Mouse (Mus musculus) naive thymus-derived CD4-positive, alpha-beta T cell, adult 5 months (primary cell): ENCODE data around the gene Eif2a. TPM values are rescaled to one million over a fixed set of nuclear protein-coding genes. Genes with fewer than 3 reads are reported as not detected.

ENCODE experiments used
- polyA plus RNA-seq: library from polyadenylated mRNA; unstranded; fragments of 100-300 nt; shearing (Covaris generic); gene quantifications from one replicate; pipeline ENCODE4 v1.2.1, GENCODE M21; 2017

Eif2a gene
- 33.9 TPM for polyA plus RNA-seq

GRCm38 (mm10) chr3:58525652-58526407 is at the start of gene Eif2a, which contains the start of gene Serp1:
Gene Eif2a, plus strand, starts transcription at chr3:58525821.
Gene Serp1, minus strand, starts transcription at chr3:58525892.

GRCm38 (mm10) chr3:58576137-58577066 is 50.8 kb downstream of the Eif2a start, which contains the start of gene Selenot:
Gene Selenot, plus strand, starts transcription at chr3:58576636.

Other genes with a start within 250 kb of the Eif2a start
- gene Tsc22d2, start 111.1 kb upstream of the Eif2a start, polyA plus RNA-seq, result 90.1 TPM
- 150 TPM for gene Serp1, start 71 bp downstream of the Eif2a start, polyA plus RNA-seq
- 33.8 TPM for gene Selenot, start 50.8 kb downstream of the Eif2a start, polyA plus RNA-seq
- not detected for gene Erich6, start 111.4 kb downstream of the Eif2a start, polyA plus RNA-seq
- gene Siah2, start 166.6 kb downstream of the Eif2a start, polyA plus RNA-seq, result 53.5 TPM